Mouse (Mus musculus) embryonic facial prominence, embryonic 11.5 days (tissue): Measurements from ENCODE around the gene Maml3. TPM values are rescaled to one million over a fixed set of nuclear protein-coding genes. Genes with fewer than 3 reads are reported as not detected.

ENCODE experiments used
- ATAC-seq: fragments of 200-750 bp; cut with Nextera tagmentation; replicated peaks from 2 replicates; pipeline ENCODE4 v1.8.0; 2017; ENCODE audit warnings: low read depth; ENCODE audit not compliant: insufficient number of reproducible peaks, low FRiP score, low TSS enrichment
- DNase-seq: peaks from one replicate; pipeline ENCODE4 v3.0.0-alpha.2; 2015; ENCODE audit warnings: low spot score
- H3K27ac ChIP-seq: fragments of 300-500 bp; sonication (generic); replicated peaks from 2 replicates; pipeline ENCODE4 v1.5.1; 2014; ENCODE audit warnings: mild to moderate bottlenecking, low read depth, low read length, control low read depth
- H3K27me3 ChIP-seq: fragments of 300-500 bp; sonication (generic); 2 replicates; pipeline ENCODE4 v1.6.1; 2014; ENCODE audit warnings: mild to moderate bottlenecking, low read length, moderate library complexity, mixed read lengths; ENCODE audit not compliant: control insufficient read depth, insufficient read depth
- H3K36me3 ChIP-seq: fragments of 300-500 bp; sonication (generic); replicated peaks from 2 replicates; pipeline ENCODE4 v1.6.1; 2014; ENCODE audit warnings: low read depth, mild to moderate bottlenecking, low read length, moderate library complexity, mixed read lengths; ENCODE audit not compliant: control insufficient read depth, insufficient read depth
- H3K4me1 ChIP-seq: fragments of 300-500 bp; sonication (generic); 2 replicates; pipeline ENCODE4 v1.6.1; 2014; ENCODE audit warnings: low read length, mixed read lengths; ENCODE audit not compliant: control insufficient read depth, insufficient read depth
- H3K4me2 ChIP-seq: fragments of 300-500 bp; sonication (generic); 2 replicates; pipeline ENCODE4 v1.6.1; 2014; ENCODE audit warnings: low read depth, mild to moderate bottlenecking, control low read depth, low read length, moderate library complexity
- H3K4me3 ChIP-seq: fragments of 300-500 bp; sonication (generic); 2 replicates; pipeline ENCODE4 v1.5.1; 2014; ENCODE audit warnings: low read depth, low read length, control low read depth
- H3K9ac ChIP-seq: fragments of 300-500 bp; sonication (generic); replicated peaks from 2 replicates; pipeline ENCODE4 v1.6.1; 2014; ENCODE audit warnings: mild to moderate bottlenecking, control low read depth, low read length
- H3K9me3 ChIP-seq: fragments of 300-500 bp; sonication (generic); replicated peaks from 2 replicates; pipeline ENCODE4 v1.6.1; 2016; ENCODE audit warnings: mild to moderate bottlenecking, low read length, inconsistent platforms, mixed read lengths; ENCODE audit not compliant: control insufficient read depth
- WGBS: fragments of 180-500 bp; shearing (Covaris S2); extraction: QIAGEN DNeasy Blood & Tissue Kit; methylation state at CpG from one replicate; pipeline ENCODE4 v1.1.7; 2014; 5-methylcytosine and 5-hydroxymethylcytosine counted together
- polyA plus RNA-seq: library from polyadenylated mRNA; unstranded; fragments of >200 nt; fragmentation: Nextera tagmentation; extraction: Ambion mirVana; gene quantifications from 2 replicates; pipeline ENCODE4 v1.2.1, GENCODE M21; 2014

The Maml3 gene
- polyA plus RNA-seq, 1 experiment from 2014 or later: 4.4 TPM

- H3K36me3 ChIP-seq: no peaks in the 10 kb centered on the region
- H3K4me2 ChIP-seq: peak overlapping the region; percentile 15; the same call in 1 of the 2 replicates
- H3K4me3 ChIP-seq: no peak overlapping the region
- no peaks in the 10 kb centered on the region for H3K9me3 ChIP-seq
- no peak for DNase-seq
- no peaks in the 10 kb centered on the region for H3K27me3 ChIP-seq
- H3K27ac ChIP-seq: no peak overlapping the region
- no peak for ATAC-seq
- H3K4me1 ChIP-seq: no peaks in the 10 kb centered on the region
- WGBS: 77% methylated on average over 33 of the region's 33 CpGs
- no peak overlapping the region for H3K9ac ChIP-seq
These were observed 151.9 kb downstream of the Maml3 start for GRCm38 (mm10) chr3:51952728-51953623.

- no peak for ATAC-seq
- no peak overlapping the region for H3K9ac ChIP-seq
- 83% methylated on average over 9 of the region's 9 CpGs for WGBS
- H3K27me3 ChIP-seq: no peaks in the 10 kb centered on the region
- DNase-seq: no peak
- H3K36me3 ChIP-seq: no peaks in the 10 kb centered on the region
- no peak overlapping the region for H3K4me2 ChIP-seq
- H3K27ac ChIP-seq: no peak overlapping the region
- H3K4me1 ChIP-seq: no peaks in the 10 kb centered on the region
- no peak overlapping the region for H3K4me3 ChIP-seq
- no peaks in the 10 kb centered on the region for H3K9me3 ChIP-seq
These were observed 152.6 kb downstream of the Maml3 start for GRCm38 (mm10) chr3:51952267-51952666.

GRCm38 (mm10) chr3:51949651-51950050 is 155.2 kb downstream of the Maml3 start:
- Histone ChIP-seq H3K27me3 (no peaks in the 10 kb centered on the region), H3K4me3 (no peak overlapping the region), H3K9me3 (no peaks in the 10 kb centered on the region), H3K9ac (no peak overlapping the region), H3K4me1 (no peaks in the 10 kb centered on the region), H3K4me2 (no peak overlapping the region), H3K27ac (no peak overlapping the region), H3K36me3 (no peaks in the 10 kb centered on the region)
- DNase-seq: no peak
- ATAC-seq: no peak
- WGBS: 86% methylated on average over 8 of the region's 8 CpGs

GRCm38 (mm10) chr3:51947168-51947567 is 157.7 kb downstream of the Maml3 start:
- no peak for ATAC-seq
- 84% methylated on average over 3 of the region's 3 CpGs for WGBS
- H3K4me1 ChIP-seq: no peaks in the 10 kb centered on the region

GRCm38 (mm10) chr3:51943642-51944041 is 161.2 kb downstream of the Maml3 start:
- no peak overlapping the region for H3K4me3 ChIP-seq
- H3K27ac ChIP-seq: no peak overlapping the region
- H3K4me1 ChIP-seq: no peaks in the 10 kb centered on the region
- no peaks in the 10 kb centered on the region for H3K36me3 ChIP-seq
- WGBS: 77% methylated on average over 8 of the region's 8 CpGs
- no peak for ATAC-seq
- no peaks in the 10 kb centered on the region for H3K9me3 ChIP-seq
- no peak overlapping the region for H3K9ac ChIP-seq
- H3K27me3 ChIP-seq: no peaks in the 10 kb centered on the region
- DNase-seq: no peak
- H3K4me2 ChIP-seq: no peak overlapping the region

More at GRCm38 (mm10) chr3:51947168-51947567, 157.7 kb downstream of the Maml3 start:
- Histone ChIP-seq H3K36me3 (no peaks in the 10 kb centered on the region), H3K9me3 (no peaks in the 10 kb centered on the region), H3K4me2 (no peak overlapping the region), H3K27ac (no peak overlapping the region), H3K27me3 (no peaks in the 10 kb centered on the region), H3K9ac (no peak overlapping the region), H3K4me3 (no peak overlapping the region)
- DNase-seq: no peak

- Histone ChIP-seq H3K9ac (no peak overlapping the region), H3K4me1 (no peaks in the 10 kb centered on the region), H3K4me2 (no peak overlapping the region), H3K9me3 (no peaks in the 10 kb centered on the region), H3K27me3 (no peaks in the 10 kb centered on the region), H3K36me3 (no peaks in the 10 kb centered on the region), H3K4me3 (no peak overlapping the region), H3K27ac (no peak overlapping the region)
- DNase-seq: no peak
- WGBS: 85% methylated on average over 8 of the region's 8 CpGs
- no peak for ATAC-seq
These were observed 163.1 kb downstream of the Maml3 start for GRCm38 (mm10) chr3:51941781-51942180.

GRCm38 (mm10) chr3:51939864-51940263 is 165.0 kb downstream of the Maml3 start:
- 89% methylated on average over 7 of the region's 7 CpGs for WGBS
- H3K4me2 ChIP-seq: no peak overlapping the region
- no peaks in the 10 kb centered on the region for H3K36me3 ChIP-seq
- no peaks in the 10 kb centered on the region for H3K4me1 ChIP-seq
- no peaks in the 10 kb centered on the region for H3K27me3 ChIP-seq
- DNase-seq (no peak), ATAC-seq (no peak)
- H3K27ac ChIP-seq: no peak overlapping the region
- H3K9ac ChIP-seq: no peak overlapping the region
- no peaks in the 10 kb centered on the region for H3K9me3 ChIP-seq
- H3K4me3 ChIP-seq: no peak overlapping the region

GRCm38 (mm10) chr3:51939054-51939453 is 165.8 kb downstream of the Maml3 start:
- DNase-seq (no peak), ATAC-seq (no peak)
- no peak overlapping the region for H3K9ac ChIP-seq
- no peaks in the 10 kb centered on the region for H3K4me1 ChIP-seq
- no peak overlapping the region for H3K4me2 ChIP-seq
- WGBS: 84% methylated on average over 5 of the region's 5 CpGs
- H3K4me3 ChIP-seq: no peak overlapping the region
- no peak overlapping the region for H3K27ac ChIP-seq
- no peaks in the 10 kb centered on the region for H3K36me3 ChIP-seq
- no peaks in the 10 kb centered on the region for H3K27me3 ChIP-seq
- H3K9me3 ChIP-seq: no peaks in the 10 kb centered on the region
